Mouse (Mus musculus) embryonic facial prominence, embryonic 13.5 days (tissue): ENCODE measurements around the gene Milr1. TPM values are rescaled to one million over a fixed set of nuclear protein-coding genes. Genes with fewer than 3 reads are reported as not detected.
"Not testable (repeated sequence)": the region's sequence is repeated elsewhere in the genome, so short reads cannot be mapped to it uniquely, and the experiment has no call there.

ENCODE experiments used
- ATAC-seq: fragments of 200-750 bp; cut with Nextera tagmentation; 2 replicates; pipeline ENCODE4 v1.8.0; 2017; ENCODE audit warnings: low read depth; ENCODE audit not compliant: insufficient number of reproducible peaks, insufficient read depth, low FRiP score, low TSS enrichment
- H3K27ac ChIP-seq: fragments of 300-500 bp; sonication (generic); 2 replicates; pipeline ENCODE4 v1.5.1; 2015; ENCODE audit warnings: moderate library complexity, mild to moderate bottlenecking, inconsistent platforms
- H3K27me3 ChIP-seq: fragments of 300-500 bp; sonication (generic); 2 replicates; pipeline ENCODE4 v1.6.1; 2015; ENCODE audit warnings: mild to moderate bottlenecking, inconsistent platforms
- H3K36me3 ChIP-seq: fragments of 300-500 bp; sonication (generic); 2 replicates; pipeline ENCODE4 v1.6.1; 2015; ENCODE audit warnings: mild to moderate bottlenecking, inconsistent platforms
- H3K4me1 ChIP-seq: fragments of 300-500 bp; sonication (generic); 2 replicates; pipeline ENCODE4 v1.6.1; 2015; ENCODE audit warnings: inconsistent platforms
- H3K4me2 ChIP-seq: fragments of 300-500 bp; sonication (generic); 2 replicates; pipeline ENCODE4 v1.6.1; 2015; ENCODE audit warnings: moderate library complexity, mild to moderate bottlenecking, inconsistent platforms
- H3K4me3 ChIP-seq: fragments of 300-500 bp; sonication (generic); 2 replicates; pipeline ENCODE4 v1.5.1; 2015; ENCODE audit warnings: mild to moderate bottlenecking, inconsistent platforms
- H3K9ac ChIP-seq: fragments of 300-500 bp; sonication (generic); 2 replicates; pipeline ENCODE4 v1.6.1; 2015; ENCODE audit warnings: mild to moderate bottlenecking, inconsistent platforms
- H3K9me3 ChIP-seq: fragments of 300-500 bp; sonication (generic); 2 replicates; pipeline ENCODE4 v1.6.1; 2016; ENCODE audit warnings: inconsistent platforms
- WGBS: fragments of 180-500 bp; shearing (Covaris S2); methylation state at CpG from one replicate; pipeline ENCODE4 v1.1.7; 2015; ENCODE audit warnings: mixed read lengths; 5-methylcytosine and 5-hydroxymethylcytosine counted together
- polyA plus RNA-seq: library from polyadenylated mRNA; unstranded; fragments of >200 nt; fragmentation: Nextera tagmentation; extraction: Ambion mirVana; gene quantifications from 2 replicates; pipeline ENCODE4 v1.2.1, GENCODE M21; 2015

Gene Milr1
- polyA plus RNA-seq, 1 experiment from 2014 or later = 2.3 TPM

DNA sequence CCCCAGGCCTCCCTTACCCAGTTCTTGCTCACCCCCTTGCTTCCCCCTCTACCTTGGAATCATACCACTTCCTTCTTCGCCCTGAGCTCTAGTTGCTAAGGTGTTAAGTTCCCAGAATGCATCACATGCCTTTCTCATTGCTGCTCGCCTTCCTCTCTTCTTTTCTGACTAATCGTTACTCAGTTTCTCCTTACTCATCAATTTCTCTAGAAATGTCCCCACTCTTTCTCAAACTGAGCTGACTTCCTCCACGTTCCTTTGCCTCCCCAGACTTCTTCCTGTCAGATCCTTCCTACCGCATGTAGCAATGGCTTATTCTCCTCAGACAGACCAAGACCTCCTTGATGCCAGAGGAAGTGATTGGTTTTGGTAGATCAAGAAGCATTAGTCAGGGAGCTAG, 34.5 kb upstream of the Milr1 start:
- no peaks in the 10 kb centered on the region for H3K36me3 ChIP-seq
- H3K4me2 ChIP-seq = no peak overlapping the region
- no peak for ATAC-seq
- no peak overlapping the region for H3K9ac ChIP-seq
- no peak overlapping the region for H3K27ac ChIP-seq
- 74% methylated on average over 5 of the region's 5 CpGs for WGBS
- H3K4me3 ChIP-seq = no peak overlapping the region
- no peaks in the 10 kb centered on the region for H3K9me3 ChIP-seq
- H3K4me1 ChIP-seq = 0 out of 2 replicates have a peak, but pooled peaks cover 4% of the 10 kb centered on the region
- no peaks in the 10 kb centered on the region for H3K27me3 ChIP-seq

- H3K4me3 ChIP-seq = no peak overlapping the region
- no peaks in the 10 kb centered on the region for H3K36me3 ChIP-seq
- H3K4me1 ChIP-seq = peaks cover 5% of the 10 kb centered on the region; the same call in 1 of the 2 replicates
- H3K9ac ChIP-seq = no peak overlapping the region
- H3K27ac ChIP-seq = no peak overlapping the region
- no peak for ATAC-seq
- WGBS = 68% methylated on average over 8 of the region's 8 CpGs
- no peaks in the 10 kb centered on the region for H3K27me3 ChIP-seq
- no peak overlapping the region for H3K4me2 ChIP-seq
- no peaks in the 10 kb centered on the region for H3K9me3 ChIP-seq
These were observed 30.6 kb upstream of the Milr1 start for GRCm38 (mm10) chr11:106720379-106720778.

DNA sequence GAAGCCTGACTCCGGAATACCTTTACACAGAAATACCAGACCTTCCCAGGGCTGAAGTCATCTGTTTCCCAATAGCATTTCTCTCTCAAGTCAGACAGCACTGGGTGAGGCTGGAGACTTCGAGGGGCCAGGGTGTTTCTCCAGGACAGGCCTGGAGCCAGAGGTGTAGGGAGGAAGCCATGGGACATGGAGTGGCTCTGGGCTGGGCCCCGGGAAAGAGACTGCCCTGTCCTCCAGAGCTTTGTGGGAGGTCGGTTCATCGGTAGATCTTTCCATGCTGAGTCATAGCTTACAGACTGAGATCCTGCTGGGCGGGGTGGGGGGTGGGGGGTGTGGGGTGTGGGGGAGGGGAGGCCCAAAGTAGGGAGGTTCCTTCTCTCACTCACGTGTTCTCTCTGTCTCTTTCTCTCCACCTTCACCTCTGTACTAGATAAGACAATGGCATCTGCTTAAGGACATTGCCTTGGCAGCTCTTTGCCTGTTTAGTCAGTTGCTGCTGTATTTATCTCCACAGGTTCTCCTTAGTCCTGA, 28.1 kb upstream of the Milr1 start:
- no peak overlapping the region for H3K27ac ChIP-seq
- no peaks in the 10 kb centered on the region for H3K27me3 ChIP-seq
- WGBS = 21% methylated on average over 7 of the region's 7 CpGs
- no peaks in the 10 kb centered on the region for H3K9me3 ChIP-seq
- H3K4me1 ChIP-seq = peaks cover 9% of the 10 kb centered on the region
- H3K36me3 ChIP-seq = no peaks in the 10 kb centered on the region
- ATAC-seq = no peak
- H3K9ac ChIP-seq = no peak overlapping the region
- H3K4me2 ChIP-seq = no peak overlapping the region
- H3K4me3 ChIP-seq = no peak overlapping the region

DNA sequence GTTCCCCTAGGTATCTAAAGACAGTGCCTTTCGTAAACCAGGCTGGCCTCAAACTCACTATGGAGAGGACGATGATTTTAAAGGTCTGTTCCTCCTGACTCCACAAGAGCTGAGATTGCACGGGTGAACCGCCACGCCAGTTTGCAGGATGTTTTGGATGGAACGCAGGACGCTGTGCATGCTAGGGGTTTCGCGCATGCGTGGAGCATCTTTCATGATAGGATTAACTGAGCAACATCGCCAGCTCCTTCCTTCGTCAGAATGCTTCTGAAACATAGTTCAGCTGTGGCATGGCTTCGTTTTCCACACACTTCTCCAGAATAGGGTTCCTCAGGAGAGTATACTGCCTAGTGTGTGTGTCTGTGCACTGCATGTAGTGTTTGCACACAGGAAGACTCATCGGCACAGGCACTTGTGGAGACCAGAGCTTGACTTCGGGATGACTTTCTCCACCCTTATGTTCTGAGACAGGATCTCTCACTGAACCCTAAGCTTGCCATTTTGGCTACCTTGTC, 27.4 kb upstream of the Milr1 start:
- 79% methylated on average over 15 of the region's 15 CpGs for WGBS
- no peak for ATAC-seq

DNA sequence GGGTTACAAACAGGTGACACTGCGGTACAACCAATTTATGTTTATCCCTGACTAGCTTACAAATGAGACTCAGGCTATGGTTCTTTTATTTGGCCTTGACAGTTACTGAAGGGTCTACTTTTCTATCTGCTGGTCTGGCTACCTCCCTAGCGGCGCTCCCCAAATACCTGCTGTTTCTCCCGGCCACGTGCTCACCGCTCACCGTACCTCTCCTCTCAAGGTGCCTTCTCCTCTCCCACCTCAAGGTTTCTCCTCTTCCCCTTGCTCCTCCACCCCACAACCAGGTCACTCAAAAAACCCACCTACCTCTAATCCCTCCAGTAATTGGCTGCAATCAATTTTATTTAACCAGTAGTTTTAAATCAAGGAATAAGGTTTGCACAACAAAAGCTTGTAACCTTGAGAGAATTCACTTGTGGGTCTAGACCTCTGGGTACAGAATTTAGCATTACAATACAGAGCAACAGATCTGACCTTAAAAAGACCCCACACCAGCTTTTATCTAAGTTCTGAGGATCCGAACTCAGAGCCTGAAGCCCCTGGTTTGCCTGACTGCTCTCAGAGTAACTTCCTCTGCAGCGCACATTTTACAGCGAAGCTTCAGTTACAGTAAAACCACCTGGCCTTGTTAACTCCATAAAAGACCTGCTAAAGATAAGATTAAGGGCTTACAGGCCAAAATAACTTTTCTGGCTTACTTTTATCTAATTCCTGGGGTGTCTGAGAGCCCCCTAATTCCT, 26.7 kb upstream of the Milr1 start:
- Histone ChIP-seq H3K9me3 (no peaks in the 10 kb centered on the region), H3K4me2 (no peak overlapping the region), H3K4me3 (no peak overlapping the region), H3K9ac (no peak overlapping the region), H3K4me1 (peaks cover 16% of the 10 kb centered on the region), H3K27me3 (no peaks in the 10 kb centered on the region), H3K36me3 (no peaks in the 10 kb centered on the region), H3K27ac (no peak overlapping the region)
- WGBS = 85% methylated on average over 10 of the region's 10 CpGs
- no peak for ATAC-seq

More for the DNA sequence above, 27.4 kb upstream of the Milr1 start:
- Histone ChIP-seq H3K36me3 (no peaks in the 10 kb centered on the region), H3K27ac (no peak overlapping the region), H3K9ac (no peak overlapping the region), H3K4me3 (no peak overlapping the region), H3K4me2 (no peak overlapping the region), H3K9me3 (no peaks in the 10 kb centered on the region), H3K4me1 (peaks cover 16% of the 10 kb centered on the region), H3K27me3 (no peaks in the 10 kb centered on the region)

GRCm38 (mm10) chr11:106724916-106725235, 26.1 kb upstream of the Milr1 start:
- not testable (repeated sequence) for H3K9me3 ChIP-seq, H3K9ac ChIP-seq, H3K36me3 ChIP-seq, ATAC-seq, H3K4me3 ChIP-seq, H3K27me3 ChIP-seq, H3K27ac ChIP-seq, H3K4me2 ChIP-seq
- H3K4me1 ChIP-seq = peaks cover 16% of the 10 kb centered on the region
- 93% methylated on average over 9 of the region's 9 CpGs for WGBS

DNA sequence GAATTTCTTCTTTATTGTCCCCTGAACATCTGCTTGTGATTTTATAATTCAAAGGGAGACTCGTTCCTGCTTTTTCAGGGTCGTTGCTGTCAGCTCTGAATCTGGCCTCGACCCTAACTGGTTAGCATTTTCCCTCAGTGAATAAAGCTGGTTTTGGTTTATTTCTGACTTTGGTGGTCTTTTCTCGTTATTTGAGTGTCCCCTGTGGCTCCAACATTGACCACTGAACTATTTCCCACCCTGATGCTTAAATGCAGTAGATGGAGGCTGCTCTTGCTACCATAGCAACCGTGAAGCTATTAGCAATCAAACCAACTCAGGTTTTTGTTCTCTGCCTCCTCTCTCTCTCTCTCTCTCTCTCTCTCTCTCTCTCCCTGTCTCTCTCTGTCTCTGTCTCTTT, 23.1 kb upstream of the Milr1 start:
- no peak for ATAC-seq
- H3K27me3 ChIP-seq = no peaks in the 10 kb centered on the region
- H3K4me2 ChIP-seq = no peak overlapping the region
- no peak overlapping the region for H3K4me3 ChIP-seq
- 0 out of 2 replicates have a peak, but pooled peaks cover 6% of the 10 kb centered on the region for H3K9me3 ChIP-seq
- no peaks in the 10 kb centered on the region for H3K36me3 ChIP-seq
- 24% methylated on average over 5 of the region's 5 CpGs for WGBS
- no peak overlapping the region for H3K9ac ChIP-seq
- peaks cover 13% of the 10 kb centered on the region; the same call in 1 of the 2 replicates for H3K4me1 ChIP-seq
- no peak overlapping the region for H3K27ac ChIP-seq

GRCm38 (mm10) chr11:106728402-106729366, 22.3 kb upstream of the Milr1 start:
- H3K4me3 ChIP-seq = no peak overlapping the region
- 65% methylated on average over 10 of the region's 10 CpGs for WGBS
- H3K27ac ChIP-seq = no peak overlapping the region
- H3K36me3 ChIP-seq = no peaks in the 10 kb centered on the region
- 0 out of 2 replicates have a peak, but pooled peaks cover 6% of the 10 kb centered on the region for H3K9me3 ChIP-seq
- ATAC-seq = no peak
- no peaks in the 10 kb centered on the region for H3K27me3 ChIP-seq
- peaks cover 11% of the 10 kb centered on the region; the same call in 1 of the 2 replicates for H3K4me1 ChIP-seq
- no peak overlapping the region for H3K9ac ChIP-seq
- H3K4me2 ChIP-seq = no peak overlapping the region

GRCm38 (mm10) chr11:106729656-106730055, 21.4 kb upstream of the Milr1 start:
- H3K27ac ChIP-seq = no peak overlapping the region
- peaks cover 11% of the 10 kb centered on the region; the same call in 1 of the 2 replicates for H3K4me1 ChIP-seq
- WGBS = 96% methylated on average over 1 of the region's 1 CpGs
- no peak overlapping the region for H3K4me2 ChIP-seq
- H3K4me3 ChIP-seq = no peak overlapping the region
- ATAC-seq = no peak
- H3K27me3 ChIP-seq = no peaks in the 10 kb centered on the region
- H3K36me3 ChIP-seq = no peaks in the 10 kb centered on the region
- no peak overlapping the region for H3K9ac ChIP-seq
- 0 out of 2 replicates have a peak, but pooled peaks cover 6% of the 10 kb centered on the region for H3K9me3 ChIP-seq

DNA sequence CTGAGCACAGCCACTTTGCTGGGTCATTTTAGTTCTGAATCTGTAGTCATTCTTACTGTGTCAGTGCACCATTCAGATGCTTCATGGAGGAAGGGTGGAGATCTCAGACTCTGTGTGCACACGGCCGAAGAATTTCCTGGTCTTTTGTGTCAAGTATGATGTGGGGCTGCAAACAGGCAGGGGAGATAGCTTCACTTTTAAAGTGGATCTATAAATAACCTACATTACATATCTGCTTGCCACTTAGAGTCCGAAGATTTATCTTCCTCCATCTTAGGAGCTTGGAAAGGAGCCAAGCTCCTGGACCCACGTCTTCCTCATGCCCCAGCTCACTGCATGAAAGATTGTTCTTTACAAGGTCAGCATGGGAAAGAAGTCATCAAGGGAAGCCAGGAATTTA, 20.3 kb upstream of the Milr1 start:
- H3K4me1 ChIP-seq = peaks cover 11% of the 10 kb centered on the region; the same call in 1 of the 2 replicates
- H3K9me3 ChIP-seq = 0 out of 2 replicates have a peak, but pooled peaks cover 6% of the 10 kb centered on the region
- no peak for ATAC-seq
- no peak overlapping the region for H3K9ac ChIP-seq
- H3K27ac ChIP-seq = no peak overlapping the region
- no peaks in the 10 kb centered on the region for H3K36me3 ChIP-seq
- 81% methylated on average over 4 of the region's 4 CpGs for WGBS
- H3K4me3 ChIP-seq = no peak overlapping the region
- H3K4me2 ChIP-seq = no peak overlapping the region
- H3K27me3 ChIP-seq = no peaks in the 10 kb centered on the region

GRCm38 (mm10) chr11:106736614-106737013, 14.4 kb upstream of the Milr1 start:
- WGBS = 68% methylated on average over 3 of the region's 3 CpGs
- Histone ChIP-seq H3K4me2 (no peak overlapping the region), H3K27ac (peak overlapping the region; percentile 53; the same call in 1 of the 2 replicates), H3K27me3 (no peaks in the 10 kb centered on the region), H3K9me3 (no peaks in the 10 kb centered on the region), H3K9ac (no peak overlapping the region), H3K36me3 (no peaks in the 10 kb centered on the region), H3K4me1 (peaks cover 10% of the 10 kb centered on the region), H3K4me3 (no peak overlapping the region)
- ATAC-seq = no peak
